Mouse (Mus musculus) myocyte (in vitro differentiated cells): Measurements from ENCODE around the gene Tctex1d4.

ENCODE experiments used
- CEBPB ChIP-seq: IDR thresholded peaks from 2 replicates; pipeline ENCODE4 v1.6.1; 2011; ENCODE audit warnings: mild to moderate bottlenecking, moderate library complexity; ENCODE audit not compliant: poor library complexity, insufficient read depth, severe bottlenecking
- E2F4 ChIP-seq: IDR thresholded peaks from one replicate; pipeline ENCODE4 v1.6.1; 2011; ENCODE audit warnings: mild to moderate bottlenecking, control low read depth, moderate library complexity; ENCODE audit not compliant: insufficient read depth
- MAX ChIP-seq: IDR thresholded peaks from one replicate; pipeline ENCODE4 v1.6.1; 2011; ENCODE audit warnings: low read depth, mild to moderate bottlenecking, control low read depth
- MYOD1 ChIP-seq, 3 experiments: IDR thresholded peaks; one replicate each; pipeline ENCODE4 v1.6.1; 2011; ENCODE audit warnings: control low read depth in 2 of 3, low read depth in 2 of 3, mild to moderate bottlenecking in 2 of 3, moderate library complexity in 1 of 3; ENCODE audit not compliant: insufficient read length in 2 of 3, control insufficient read depth in 1 of 3
- MYOG ChIP-seq, 3 experiments: IDR thresholded peaks; one replicate each; pipeline ENCODE4 v1.6.1; 2011; ENCODE audit warnings: control low read depth in 2 of 3, low read depth in 2 of 3, mild to moderate bottlenecking in 2 of 3; ENCODE audit not compliant: insufficient read length in 2 of 3, control insufficient read depth in 1 of 3, insufficient read depth in 1 of 3
- POLR2A ChIP-seq: IDR thresholded peaks from one replicate; pipeline ENCODE4 v1.6.1; 2011; ENCODE audit warnings: low read depth, mild to moderate bottlenecking, control low read depth, moderate library complexity; ENCODE audit not compliant: insufficient read length
- REST ChIP-seq: IDR thresholded peaks from one replicate; pipeline ENCODE4 v1.6.1; 2011; ENCODE audit warnings: mild to moderate bottlenecking, control low read depth, moderate library complexity; ENCODE audit not compliant: insufficient read depth, insufficient read length
- SRF ChIP-seq: IDR thresholded peaks from one replicate; pipeline ENCODE4 v1.6.1; 2011; ENCODE audit warnings: low read depth; ENCODE audit not compliant: control insufficient read depth, insufficient read length
- TCF12 ChIP-seq: IDR thresholded peaks from one replicate; pipeline ENCODE4 v1.6.1; 2011; ENCODE audit warnings: mild to moderate bottlenecking, control low read depth; ENCODE audit not compliant: poor library complexity, insufficient read depth, severe bottlenecking
- TCF3 ChIP-seq: IDR thresholded peaks from one replicate; pipeline ENCODE4 v1.6.1; 2011; ENCODE audit warnings: low read depth, control low read depth; ENCODE audit not compliant: insufficient read length
- USF1 ChIP-seq: IDR thresholded peaks from one replicate; pipeline ENCODE4 v1.6.1; 2011; ENCODE audit warnings: low read depth, mild to moderate bottlenecking, control low read depth, moderate library complexity

DNA sequence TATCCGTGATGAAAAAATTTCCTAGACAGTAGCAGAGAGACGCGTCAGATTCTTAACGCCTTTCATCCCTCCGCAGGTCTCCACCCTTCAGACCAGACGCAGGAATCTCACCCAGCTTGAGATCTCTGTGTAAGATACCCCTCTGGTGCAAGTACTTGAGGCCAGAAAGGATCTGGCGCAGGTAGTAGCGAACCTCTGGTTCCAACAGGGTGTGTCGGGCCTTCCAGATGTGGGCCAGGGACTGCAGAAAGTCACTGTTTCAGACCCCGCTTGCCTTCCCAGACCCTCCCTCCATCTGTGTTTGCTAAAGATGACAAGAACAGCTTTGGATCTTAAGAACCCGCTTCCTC, 6.2 kb downstream of the Tctex1d4 start:
- no peak for TF ChIP-seq POLR2A
- no peak for TF ChIP-seq MYOD1 (IDR thresholded peaks at IDR 0.05; ENCODE audit: control insufficient read depth in 1 of 3, insufficient read length in 2 of 3, low read depth in 2 of 3)
- TF ChIP-seq MAX = no peak
- no peak for TF ChIP-seq USF1
- no peak for TF ChIP-seq TCF12
- no peak for TF ChIP-seq REST
- TF ChIP-seq MYOG (IDR thresholded peaks at IDR 0.05; ENCODE audit: control insufficient read depth in 1 of 3, insufficient read depth in 1 of 3, insufficient read length in 2 of 3, low read depth in 2 of 3) = no peak
- TF ChIP-seq TCF3 = no peak
- TF ChIP-seq CEBPB = no peak
- TF ChIP-seq SRF = no peak
- no peak for TF ChIP-seq E2F4
